Mouse (Mus musculus) heart, embryonic 16.5 days (tissue): ENCODE results near the gene Gm9045. TPM values are rescaled to one million over a fixed set of nuclear protein-coding genes. Genes with fewer than 3 reads are reported as not detected.
"Not testable (repeated sequence)": the region's sequence is repeated elsewhere in the genome, so short reads cannot be mapped to it uniquely, and the experiment has no call there.

Source experiments
- ATAC-seq: fragments of 200-750 bp; cut with Nextera tagmentation; replicated peaks from 2 replicates; pipeline ENCODE4 v1.8.0; 2017; ENCODE audit warnings: moderate number of reproducible peaks; ENCODE audit not compliant: insufficient read depth, low FRiP score; ENCODE audit errors: extremely low read depth
- H3K27ac ChIP-seq: fragments of 300-500 bp; sonication (generic); 2 replicates; pipeline ENCODE4 v1.5.1; 2014; ENCODE audit warnings: mild to moderate bottlenecking, low read length, control low read depth, moderate library complexity
- H3K27me3 ChIP-seq: fragments of 300-500 bp; sonication (generic); 2 replicates; pipeline ENCODE4 v1.6.1; 2014; ENCODE audit warnings: low read length, mixed read lengths; ENCODE audit not compliant: control insufficient read depth, insufficient read depth
- H3K36me3 ChIP-seq: fragments of 300-500 bp; sonication (generic); 2 replicates; pipeline ENCODE4 v1.6.1; 2014; ENCODE audit not compliant: control insufficient read depth, insufficient read depth
- H3K4me1 ChIP-seq: fragments of 300-500 bp; sonication (generic); 2 replicates; pipeline ENCODE4 v1.6.1; 2014; ENCODE audit warnings: low read length, mixed read lengths; ENCODE audit not compliant: control insufficient read depth, insufficient read depth
- H3K4me2 ChIP-seq: fragments of 300-500 bp; sonication (generic); 2 replicates; pipeline ENCODE4 v1.6.1; 2014; ENCODE audit warnings: low read depth, mild to moderate bottlenecking, control low read depth, low read length
- H3K4me3 ChIP-seq: fragments of 300-500 bp; sonication (generic); 2 replicates; pipeline ENCODE4 v1.5.1; 2014; ENCODE audit warnings: mild to moderate bottlenecking, control low read depth, low read length
- H3K9ac ChIP-seq: fragments of 300-500 bp; sonication (generic); 2 replicates; pipeline ENCODE4 v1.6.1; 2014; ENCODE audit warnings: low read length, control low read depth
- H3K9me3 ChIP-seq: fragments of 300-500 bp; sonication (generic); replicated peaks from 2 replicates; pipeline ENCODE4 v1.6.1; 2016; ENCODE audit warnings: low read length; ENCODE audit not compliant: control insufficient read depth
- WGBS: fragments of 180-500 bp; shearing (Covaris S2); extraction: QIAGEN DNeasy Blood & Tissue Kit; methylation state at CpG from one replicate; pipeline ENCODE4 v1.1.7; 2014; 5-methylcytosine and 5-hydroxymethylcytosine counted together
- polyA plus RNA-seq: library from polyadenylated mRNA; unstranded; fragments of >200 nt; fragmentation: Nextera tagmentation; extraction: Ambion mirVana; gene quantifications from 2 replicates; pipeline ENCODE4 v1.2.1, GENCODE M21; 2015

Gene Gm9045
- polyA plus RNA-seq, 1 experiment from 2014 or later = 0.21 TPM

DNA sequence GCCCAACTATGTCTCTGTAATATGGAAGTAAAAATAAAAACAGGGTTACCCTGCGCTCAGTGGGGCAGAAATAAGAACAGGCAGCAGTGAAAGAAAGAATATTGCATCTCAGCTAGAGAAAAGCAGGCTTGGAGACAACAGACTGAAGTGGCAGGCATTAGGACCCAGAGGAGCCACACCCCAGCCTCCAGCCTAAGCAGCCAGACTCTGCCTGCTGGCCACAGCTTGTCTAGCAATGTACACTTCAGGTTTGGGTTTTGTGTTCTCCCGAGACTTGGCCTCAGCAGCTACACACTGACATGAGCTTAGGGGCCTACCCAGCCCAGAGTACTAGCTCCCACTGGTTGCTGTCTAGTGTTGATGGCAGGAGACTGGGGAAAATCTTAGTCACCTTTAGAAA is 35.5 kb downstream of the Gm9045 start:
- H3K4me1 ChIP-seq, H3K4me3 ChIP-seq, H3K9ac ChIP-seq, H3K36me3 ChIP-seq, ATAC-seq, H3K9me3 ChIP-seq, H3K27ac ChIP-seq, H3K27me3 ChIP-seq, H3K4me2 ChIP-seq: not testable (repeated sequence)
- WGBS = 51% methylated on average over 2 of the region's 2 CpGs

DNA sequence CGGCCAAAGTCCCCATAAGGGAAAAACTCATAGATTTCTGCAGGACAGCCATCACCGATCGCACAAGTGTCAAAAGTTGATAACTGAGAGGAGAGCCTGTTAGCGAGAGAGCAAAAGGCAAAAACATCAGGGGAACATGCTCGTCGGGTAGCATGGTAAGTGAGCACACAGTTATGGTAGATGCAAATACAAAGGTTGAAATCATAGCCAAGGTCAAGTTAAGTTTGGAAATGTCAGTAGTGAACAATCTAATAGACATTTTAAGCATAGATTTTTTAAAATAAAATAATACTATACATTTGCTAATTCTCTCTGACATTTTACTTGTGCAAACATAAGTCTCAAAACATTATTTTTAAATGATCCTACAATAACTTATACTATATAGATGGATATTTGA is 42.7 kb downstream of the Gm9045 start, which contains the start of gene Iltifb:
Gene Iltifb, minus strand, starts transcription at position 101 of the 400 bp plus-strand sequence.
- Histone ChIP-seq H3K4me2 (no peak within 1 kb of the TSS), H3K27me3 (no peaks in the 10 kb centered on the region), H3K27ac (no peak within 1 kb of the TSS), H3K4me3 (no peak within 1 kb of the TSS), H3K9ac (no peak within 1 kb of the TSS), H3K9me3 (no peaks in the 10 kb centered on the region), H3K4me1 (no peaks in the 10 kb centered on the region), H3K36me3 (no peaks in the 10 kb centered on the region)
- no peak for ATAC-seq
- WGBS = 78% methylated on average over 6 of the region's 6 CpGs

Other genes with a start within 250 kb of the Gm9045 start
- gene Mdm1, start 196.0 kb downstream of the Gm9045 start, polyA plus RNA-seq = 15.8 and 19.3 TPM in 2 replicates
- not detected in 2 replicates for gene Il22, start 132.9 kb downstream of the Gm9045 start, polyA plus RNA-seq
- gene Gm32717, start 97.1 kb downstream of the Gm9045 start, polyA plus RNA-seq = not detected in 2 replicates
- gene Gm32802, start 79.1 kb downstream of the Gm9045 start, polyA plus RNA-seq = not detected in 2 replicates
- gene Iltifb, start 42.8 kb downstream of the Gm9045 start, polyA plus RNA-seq = not detected in 2 replicates
- gene Gm9040, start 10.9 kb downstream of the Gm9045 start, polyA plus RNA-seq = not detected in 2 replicates
- not detected in 2 replicates for gene Gm9044, start 5.4 kb downstream of the Gm9045 start, polyA plus RNA-seq
- not detected in 2 replicates for gene Gm9046, start 5.4 kb upstream of the Gm9045 start, polyA plus RNA-seq
- gene Gm9048, start 10.8 kb upstream of the Gm9045 start, polyA plus RNA-seq = not detected in 2 replicates
- 0.21 TPM in 1 of 2 replicates, not detected in the other for gene Gm9049, start 16.3 kb upstream of the Gm9045 start, polyA plus RNA-seq
- not detected in 2 replicates for gene Ifng, start 103.2 kb upstream of the Gm9045 start, polyA plus RNA-seq